Mouse (Mus musculus) ES-Bruce4 (cell line): ENCODE data around the gene Cenpe. TPM values are rescaled to one million over a fixed set of nuclear protein-coding genes. Genes with fewer than 3 reads are reported as not detected.

Source experiments
- H3K27ac ChIP-seq: 2 replicates; pipeline ENCODE4 v1.5.1; 2012; ENCODE audit warnings: low read length, inconsistent platforms; ENCODE audit not compliant: insufficient read depth
- H3K27me3 ChIP-seq: 2 replicates; pipeline ENCODE4 v1.6.1; 2012; ENCODE audit warnings: mild to moderate bottlenecking, low read length, inconsistent platforms; ENCODE audit not compliant: control insufficient read depth, poor library complexity, insufficient read depth, severe bottlenecking
- H3K36me3 ChIP-seq: 2 replicates; pipeline ENCODE4 v1.6.1; 2012; ENCODE audit warnings: inconsistent platforms, mild to moderate bottlenecking, low read length, moderate library complexity; ENCODE audit not compliant: control insufficient read depth, poor library complexity, insufficient read depth, severe bottlenecking
- H3K4me1 ChIP-seq: one replicate; pipeline ENCODE4 v1.8.1; 2011; ENCODE audit warnings: low read length; ENCODE audit not compliant: control insufficient read depth, insufficient read depth
- H3K4me3 ChIP-seq: 2 replicates; pipeline ENCODE4 v1.5.1; 2011; ENCODE audit warnings: low read depth, mild to moderate bottlenecking, low read length
- H3K9ac ChIP-seq: 2 replicates; pipeline ENCODE4 v1.6.1; 2012; ENCODE audit warnings: low read depth, mild to moderate bottlenecking, inconsistent platforms; ENCODE audit not compliant: poor library complexity, severe bottlenecking
- H3K9me3 ChIP-seq: replicated peaks from 2 replicates; pipeline ENCODE4 v1.6.1; 2012; ENCODE audit warnings: mild to moderate bottlenecking, low read length, inconsistent platforms; ENCODE audit not compliant: control insufficient read depth, poor library complexity, insufficient read depth, severe bottlenecking
- CTCF ChIP-seq: IDR thresholded peaks from one replicate; pipeline ENCODE4 v1.8.1; 2011; ENCODE audit warnings: low read depth, low read length
- EP300 ChIP-seq: IDR thresholded peaks from 2 replicates; pipeline ENCODE4 v1.6.1; 2011; ENCODE audit warnings: low read depth, low read length; ENCODE audit not compliant: insufficient read depth
- POLR2A ChIP-seq: IDR thresholded peaks from one replicate; pipeline ENCODE4 v1.8.1; 2011; ENCODE audit warnings: low read length; ENCODE audit not compliant: insufficient read depth
- polyA plus RNA-seq: library from polyadenylated mRNA; stranded (reverse); fragments of >200 nt; gene quantifications from 2 replicates; pipeline ENCODE4 v1.2.4, GENCODE M21; 2011; ENCODE audit warnings: low read depth; ENCODE audit not compliant: missing spikeins, insufficient read depth, insufficient read length

The Cenpe gene
- polyA plus RNA-seq, 1 experiment, result 88.7 TPM

- H3K4me3 ChIP-seq, result no peak overlapping the region
- no peaks in the 10 kb centered on the region for H3K4me1 ChIP-seq
- no peak overlapping the region for H3K27ac ChIP-seq
- H3K36me3 ChIP-seq, result no peaks in the 10 kb centered on the region
- TF ChIP-seq EP300 (no peak), POLR2A (no peak), CTCF (no peak)
- no peak overlapping the region for H3K9ac ChIP-seq
- H3K9me3 ChIP-seq, result no peaks in the 10 kb centered on the region
- H3K27me3 ChIP-seq, result no peaks in the 10 kb centered on the region
Measured at GRCm38 (mm10) chr3:135285807-135286206, 73.5 kb downstream of the Cenpe start.

GRCm38 (mm10) chr3:135288138-135288750, 75.9 kb downstream of the Cenpe start:
- Histone ChIP-seq H3K27me3 (no peaks in the 10 kb centered on the region), H3K9me3 (no peaks in the 10 kb centered on the region), H3K36me3 (no peaks in the 10 kb centered on the region), H3K27ac (no peak overlapping the region), H3K4me3 (no peak overlapping the region), H3K9ac (no peak overlapping the region), H3K4me1 (no peaks in the 10 kb centered on the region)
- TF ChIP-seq CTCF (no peak), EP300 (no peak), POLR2A (no peak)

GRCm38 (mm10) chr3:135289148-135289547, 76.8 kb downstream of the Cenpe start:
- TF ChIP-seq EP300 (no peak), CTCF (no peak), POLR2A (no peak)
- H3K27ac ChIP-seq, result no peak overlapping the region
- H3K4me1 ChIP-seq, result no peaks in the 10 kb centered on the region
- no peak overlapping the region for H3K9ac ChIP-seq
- H3K9me3 ChIP-seq, result no peaks in the 10 kb centered on the region
- H3K36me3 ChIP-seq, result no peaks in the 10 kb centered on the region
- H3K4me3 ChIP-seq, result no peak overlapping the region
- H3K27me3 ChIP-seq, result no peaks in the 10 kb centered on the region

GRCm38 (mm10) chr3:135290249-135290894, 78.0 kb downstream of the Cenpe start:
- TF ChIP-seq POLR2A (no peak), CTCF (peak; percentile 14)
- H3K9me3 ChIP-seq, result no peaks in the 10 kb centered on the region
- no peak overlapping the region for H3K27ac ChIP-seq
- H3K4me3 ChIP-seq, result no peak overlapping the region
- H3K27me3 ChIP-seq, result no peaks in the 10 kb centered on the region
- no peaks in the 10 kb centered on the region for H3K4me1 ChIP-seq
- H3K9ac ChIP-seq, result no peak overlapping the region
- no peaks in the 10 kb centered on the region for H3K36me3 ChIP-seq

GRCm38 (mm10) chr3:135293703-135294102, 81.4 kb downstream of the Cenpe start:
- H3K27ac ChIP-seq, result no peak overlapping the region
- no peak for TF ChIP-seq POLR2A
- TF ChIP-seq EP300, result no peak
- no peak for TF ChIP-seq CTCF
- no peak overlapping the region for H3K4me3 ChIP-seq
- H3K4me1 ChIP-seq, result no peaks in the 10 kb centered on the region
- no peaks in the 10 kb centered on the region for H3K36me3 ChIP-seq
- no peaks in the 10 kb centered on the region for H3K9me3 ChIP-seq
- H3K27me3 ChIP-seq, result no peaks in the 10 kb centered on the region
- no peak overlapping the region for H3K9ac ChIP-seq

- Histone ChIP-seq H3K27ac (no peak overlapping the region), H3K9ac (no peak overlapping the region), H3K4me1 (no peaks in the 10 kb centered on the region), H3K27me3 (no peaks in the 10 kb centered on the region), H3K9me3 (no peaks in the 10 kb centered on the region), H3K36me3 (no peaks in the 10 kb centered on the region), H3K4me3 (no peak overlapping the region)
- no peak for TF ChIP-seq POLR2A
- TF ChIP-seq CTCF, result no peak
- TF ChIP-seq EP300, result no peak
Measured at GRCm38 (mm10) chr3:135295559-135295958, 83.2 kb downstream of the Cenpe start.
